Mouse (Mus musculus) kidney, embryonic 14.5 days (tissue): Measurements from ENCODE around the gene Sc5d. TPM values are rescaled to one million over a fixed set of nuclear protein-coding genes. Genes with fewer than 3 reads are reported as not detected.
A peak's percentile ranks its signal among the peaks of the same experiment; 100 is the strongest.

Experiments
- ATAC-seq: fragments of 200-750 bp; cut with Nextera tagmentation; 2 replicates; pipeline ENCODE4 v1.8.0; 2017; ENCODE audit warnings: moderate number of reproducible peaks, mild to moderate bottlenecking, moderate TSS enrichment, moderate library complexity; ENCODE audit not compliant: low FRiP score, low TSS enrichment
- H3K27ac ChIP-seq: fragments of 300-500 bp; sonication (generic); 2 replicates; pipeline ENCODE4 v1.5.1; 2014; ENCODE audit warnings: low read depth, mild to moderate bottlenecking, low read length, moderate library complexity, mixed read lengths
- H3K27me3 ChIP-seq: fragments of 300-500 bp; sonication (generic); 2 replicates; pipeline ENCODE4 v1.6.1; 2014; ENCODE audit warnings: mild to moderate bottlenecking, low read length; ENCODE audit not compliant: control insufficient read depth, insufficient read depth
- H3K36me3 ChIP-seq: fragments of 300-500 bp; sonication (generic); 2 replicates; pipeline ENCODE4 v1.6.1; 2014; ENCODE audit warnings: low read length, mixed read lengths; ENCODE audit not compliant: control insufficient read depth, insufficient read depth
- H3K4me1 ChIP-seq: fragments of 300-500 bp; sonication (generic); 2 replicates; pipeline ENCODE4 v1.6.1; 2014; ENCODE audit warnings: low read length, mixed read lengths; ENCODE audit not compliant: control insufficient read depth, insufficient read depth
- H3K4me2 ChIP-seq: fragments of 300-500 bp; sonication (generic); replicated peaks from 2 replicates; pipeline ENCODE4 v1.6.1; 2014; ENCODE audit warnings: low read depth, mild to moderate bottlenecking, low read length
- H3K4me3 ChIP-seq: fragments of 300-500 bp; sonication (generic); 2 replicates; pipeline ENCODE4 v1.5.1; 2014; ENCODE audit warnings: mild to moderate bottlenecking, low read length
- H3K9ac ChIP-seq: fragments of 300-500 bp; sonication (generic); 2 replicates; pipeline ENCODE4 v1.6.1; 2014; ENCODE audit warnings: low read depth, mild to moderate bottlenecking, low read length, moderate library complexity
- H3K9me3 ChIP-seq: fragments of 300-500 bp; sonication (generic); 2 replicates; pipeline ENCODE4 v1.6.1; 2016; ENCODE audit warnings: low read length; ENCODE audit not compliant: control insufficient read depth
- WGBS: fragments of 180-500 bp; shearing (Covaris S2); extraction: QIAGEN DNeasy Blood & Tissue Kit; methylation state at CpG from one replicate; pipeline ENCODE4 v1.1.7; 2014; 5-methylcytosine and 5-hydroxymethylcytosine counted together
- polyA plus RNA-seq: library from polyadenylated mRNA; unstranded; fragments of >200 nt; fragmentation: Nextera tagmentation; extraction: Ambion mirVana; gene quantifications from 2 replicates; pipeline ENCODE4 v1.2.1, GENCODE M21; 2014

The Sc5d gene
- polyA plus RNA-seq, 1 experiment from 2014 or later = 45.7 TPM

- Histone ChIP-seq H3K9ac (no peak overlapping the region), H3K27me3 (no peaks in the 10 kb centered on the region), H3K9me3 (no peaks in the 10 kb centered on the region), H3K4me1 (peaks cover 3% of the 10 kb centered on the region; the same call in 1 of the 2 replicates), H3K4me2 (no peak overlapping the region), H3K36me3 (no peaks in the 10 kb centered on the region), H3K27ac (no peak overlapping the region), H3K4me3 (no peak overlapping the region)
- ATAC-seq = peak; percentile 41; the same call in 1 of the 2 replicates
- WGBS = 69% methylated on average over 3 of the region's 3 CpGs
Observed at GRCm38 (mm10) chr9:42241021-42241420, 23.0 kb downstream of the Sc5d start.

- Histone ChIP-seq H3K9ac (no peak overlapping the region), H3K4me1 (peaks cover 3% of the 10 kb centered on the region; the same call in 1 of the 2 replicates), H3K4me2 (peak overlapping the region; percentile 30), H3K9me3 (no peaks in the 10 kb centered on the region), H3K27ac (no peak overlapping the region), H3K27me3 (no peaks in the 10 kb centered on the region), H3K4me3 (no peak overlapping the region), H3K36me3 (no peaks in the 10 kb centered on the region)
- peak; percentile 74 for ATAC-seq
- WGBS = 7% methylated on average over 11 of the region's 11 CpGs
Observed at GRCm38 (mm10) chr9:42240583-42240992, 23.5 kb downstream of the Sc5d start.

GRCm38 (mm10) chr9:42238827-42239226, 25.2 kb downstream of the Sc5d start:
- Histone ChIP-seq H3K27me3 (no peaks in the 10 kb centered on the region; the same call in 1 of the 2 replicates), H3K4me1 (peaks cover 3% of the 10 kb centered on the region; the same call in 1 of the 2 replicates), H3K4me2 (no peak overlapping the region), H3K4me3 (no peak overlapping the region), H3K27ac (no peak overlapping the region), H3K9me3 (no peaks in the 10 kb centered on the region), H3K9ac (no peak overlapping the region), H3K36me3 (no peaks in the 10 kb centered on the region)
- 88% methylated on average over 4 of the region's 4 CpGs for WGBS
- no peak for ATAC-seq

GRCm38 (mm10) chr9:42231116-42231515, 32.9 kb downstream of the Sc5d start:
- H3K27me3 ChIP-seq = no peaks in the 10 kb centered on the region; the same call in 1 of the 2 replicates
- no peak overlapping the region for H3K4me2 ChIP-seq
- H3K27ac ChIP-seq = no peak overlapping the region
- no peaks in the 10 kb centered on the region for H3K36me3 ChIP-seq
- H3K4me1 ChIP-seq = no peaks in the 10 kb centered on the region
- peak; percentile 77; the same call in 1 of the 2 replicates for ATAC-seq
- no peak overlapping the region for H3K4me3 ChIP-seq
- no peaks in the 10 kb centered on the region for H3K9me3 ChIP-seq
- 16% methylated on average over 5 of the region's 5 CpGs for WGBS
- H3K9ac ChIP-seq = no peak overlapping the region

GRCm38 (mm10) chr9:42230333-42230732, 33.7 kb downstream of the Sc5d start:
- Histone ChIP-seq H3K4me3 (no peak overlapping the region), H3K4me1 (no peaks in the 10 kb centered on the region), H3K9me3 (no peaks in the 10 kb centered on the region), H3K27me3 (no peaks in the 10 kb centered on the region; the same call in 1 of the 2 replicates), H3K9ac (no peak overlapping the region), H3K4me2 (no peak overlapping the region), H3K36me3 (no peaks in the 10 kb centered on the region), H3K27ac (no peak overlapping the region)
- ATAC-seq = no peak
- 80% methylated on average over 2 of the region's 2 CpGs for WGBS

GRCm38 (mm10) chr9:42229465-42230110, 34.5 kb downstream of the Sc5d start:
- no peak overlapping the region for H3K4me3 ChIP-seq
- no peaks in the 10 kb centered on the region for H3K36me3 ChIP-seq
- peak; percentile 67; the same call in 1 of the 2 replicates for ATAC-seq
- WGBS = 39% methylated on average over 12 of the region's 12 CpGs
- H3K4me1 ChIP-seq = no peaks in the 10 kb centered on the region
- H3K9ac ChIP-seq = no peak overlapping the region
- H3K4me2 ChIP-seq = no peak overlapping the region
- no peaks in the 10 kb centered on the region for H3K27me3 ChIP-seq
- H3K9me3 ChIP-seq = no peaks in the 10 kb centered on the region
- no peak overlapping the region for H3K27ac ChIP-seq

- no peak overlapping the region for H3K9ac ChIP-seq
- H3K36me3 ChIP-seq = no peaks in the 10 kb centered on the region
- H3K27ac ChIP-seq = no peak overlapping the region
- no peak overlapping the region for H3K4me2 ChIP-seq
- 83% methylated on average over 1 of the region's 1 CpGs for WGBS
- H3K27me3 ChIP-seq = no peaks in the 10 kb centered on the region
- no peaks in the 10 kb centered on the region for H3K4me1 ChIP-seq
- no peak for ATAC-seq
- no peaks in the 10 kb centered on the region for H3K9me3 ChIP-seq
- no peak overlapping the region for H3K4me3 ChIP-seq
Observed at GRCm38 (mm10) chr9:42227804-42228203, 36.3 kb downstream of the Sc5d start.

GRCm38 (mm10) chr9:42219001-42219660, 44.9 kb downstream of the Sc5d start:
- H3K4me2 ChIP-seq = no peak overlapping the region
- H3K9me3 ChIP-seq = no peaks in the 10 kb centered on the region
- H3K4me1 ChIP-seq = peaks cover 11% of the 10 kb centered on the region; the same call in 1 of the 2 replicates
- WGBS = 15% methylated on average over 12 of the region's 12 CpGs
- H3K36me3 ChIP-seq = no peaks in the 10 kb centered on the region
- H3K9ac ChIP-seq = no peak overlapping the region
- H3K27me3 ChIP-seq = no peaks in the 10 kb centered on the region
- ATAC-seq = no peak
- no peak overlapping the region for H3K27ac ChIP-seq
- H3K4me3 ChIP-seq = no peak overlapping the region

GRCm38 (mm10) chr9:42217685-42218084, 46.4 kb downstream of the Sc5d start:
- H3K4me2 ChIP-seq = no peak overlapping the region
- whole genome bisulfite sequencing = 72% methylated on average over 10 of the region's 10 CpGs
- H3K36me3 ChIP-seq = no peaks in the 10 kb centered on the region
- no peak overlapping the region for H3K27ac ChIP-seq
- H3K4me1 ChIP-seq = peaks cover 11% of the 10 kb centered on the region; the same call in 1 of the 2 replicates
- ATAC-seq = no peak
- no peaks in the 10 kb centered on the region for H3K9me3 ChIP-seq
- no peak overlapping the region for H3K9ac ChIP-seq
- no peaks in the 10 kb centered on the region for H3K27me3 ChIP-seq
- H3K4me3 ChIP-seq = no peak overlapping the region
